Mouse (Mus musculus) CH12.LX (cell line): ENCODE data around the gene Ppp1r3g.

Experiments used
- CHD2 ChIP-seq: IDR thresholded peaks from 2 replicates; pipeline ENCODE4 v1.6.1; 2011; ENCODE audit warnings: low read length, improper control_type of control experiment
- CTCF ChIP-seq, 2 experiments: IDR thresholded peaks in 1 of 2; conservative IDR thresholded peaks in 1 of 2; 2 replicates each; pipeline ENCODE4 v1.5.1; 2011 to 2012; ENCODE audit warnings: low read depth in 2 of 2, low read length in 2 of 2, improper control_type of control experiment in 1 of 2, inconsistent platforms in 1 of 2, mild to moderate bottlenecking in 1 of 2, moderate library complexity in 1 of 2
- E2F4 ChIP-seq: IDR thresholded peaks from 2 replicates; pipeline ENCODE4 v1.6.1; 2011; ENCODE audit warnings: low read depth, low read length, improper control_type of control experiment; ENCODE audit not compliant: insufficient replicate concordance
- EP300 ChIP-seq: IDR thresholded peaks from 2 replicates; pipeline ENCODE4 v1.6.1; 2011; ENCODE audit warnings: low read length, improper control_type of control experiment
- MAFK ChIP-seq: IDR thresholded peaks from 2 replicates; pipeline ENCODE4 v1.6.1; 2011; ENCODE audit warnings: low read length, improper control_type of control experiment; ENCODE audit not compliant: insufficient replicate concordance
- MAX ChIP-seq: IDR thresholded peaks from 2 replicates; pipeline ENCODE4 v1.6.1; 2011; ENCODE audit warnings: low read length, improper control_type of control experiment
- POLR2A ChIP-seq: IDR thresholded peaks from 2 replicates; pipeline ENCODE4 v1.6.1; 2011; ENCODE audit warnings: low read depth, mild to moderate bottlenecking, improper control_type of control experiment, low read length
- TCF12 ChIP-seq: IDR thresholded peaks from 2 replicates; pipeline ENCODE4 v1.6.1; 2014; ENCODE audit warnings: low read depth, mild to moderate bottlenecking, inconsistent platforms, low read length, improper control_type of control experiment

DNA sequence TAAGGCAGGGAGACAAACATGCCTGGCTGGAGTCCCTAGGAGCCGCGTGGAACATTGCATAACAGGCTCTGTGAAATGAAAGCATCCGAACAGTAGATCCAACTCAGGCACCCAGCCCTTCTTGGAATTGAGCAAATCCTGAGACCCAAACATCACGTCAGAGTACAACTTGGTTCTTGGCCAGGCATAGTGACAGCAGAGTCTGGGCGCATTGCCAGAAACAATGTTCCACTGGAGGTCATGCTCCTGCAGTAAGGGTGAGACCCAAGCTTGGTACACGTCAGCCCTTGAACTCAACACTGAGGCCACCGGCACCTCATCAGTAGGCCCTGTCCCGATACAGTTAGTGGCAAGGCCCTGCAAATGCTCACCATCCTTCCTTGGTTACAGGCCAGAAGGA is 35.4 kb downstream of the Ppp1r3g start:
- TF ChIP-seq CTCF (conservative IDR thresholded peaks at IDR 0.05 in 1 of 2, IDR thresholded peaks at IDR 0.05 in 1 of 2; ENCODE audit: low read depth in 2 of 2, low read length in 2 of 2) (no peak), E2F4 (no peak), POLR2A (no peak), EP300 (no peak), CHD2 (no peak), TCF12 (no peak), MAFK (no peak), MAX (no peak)
